16 mouse cellular contexts compared by ENCODE assay signal in genomic region chr7:64513621-64514020, GRCm38 (mm10). TPM values are rescaled to one million over a fixed set of nuclear protein-coding genes. Genes with fewer than 3 reads are reported as not detected.
"Had no signal": no experiment of that assay in that cellular context is flagged by ENCODE, and none has a peak within 500 bp of the region (broad histone marks: within the 10 kb centered on the region; RNA-seq: fewer than 3 reads in every experiment).

No protein-coding gene starts in this region.

- H3K27me3 ChIP-seq: kidney, embryonic 15.5 days; midbrain, embryonic 15.5 days; neural tube, embryonic 12.5 days had no signal

- H3K4me3 ChIP-seq: kidney, embryonic 15.5 days; limb, embryonic 10.5 days; midbrain, embryonic 15.5 days; neural tube, embryonic 12.5 days had no signal

- DNase-seq: kidney, adult 2 months; kidney, postnatal 14 days; lung, adult 2 months; lung, postnatal 36 days; spleen, adult 18-20 months; thymus, adult 18-20 months; thymus, postnatal 25 days had no signal

- H3K9me3 ChIP-seq: kidney, embryonic 15.5 days; limb, embryonic 10.5 days; midbrain, embryonic 15.5 days; neural tube, embryonic 12.5 days had no signal

- H3K36me3 ChIP-seq: kidney, embryonic 15.5 days; limb, embryonic 10.5 days; midbrain, embryonic 15.5 days; neural tube, embryonic 12.5 days had no signal

- H3K4me2 ChIP-seq: kidney, embryonic 15.5 days; midbrain, embryonic 15.5 days; neural tube, embryonic 12.5 days had no signal

- H3K9ac ChIP-seq: kidney, embryonic 15.5 days; liver, embryonic 14.5 days; midbrain, embryonic 15.5 days; neural tube, embryonic 12.5 days had no signal

- H3K27ac ChIP-seq: kidney, embryonic 15.5 days; limb, embryonic 10.5 days; liver, embryonic 14.5 days; midbrain, embryonic 15.5 days; neural tube, embryonic 12.5 days had no signal

- ATAC-seq: lung, postnatal 0 days; midbrain, embryonic 15.5 days had no signal

- H3K4me1 ChIP-seq: kidney, embryonic 15.5 days had no signal

RNA-seq across cellular contexts. Expression of gene Apba2, which starts 12.1 kb away (rescaled TPM):
- total RNA-seq: megakaryocyte progenitor cell, adult 5-6 weeks; monocyte, adult 5-6 weeks; neutrophil, adult 5-6 weeks had no signal
